Mouse (Mus musculus): ENCODE measurements at regions not wholly inside any gene's neighbourhood (a gene's known extent, or its start where the extent isn't known, plus 50 kb on each side); places are given as distances from the start of the nearest gene placed in this dataset.

DNA sequence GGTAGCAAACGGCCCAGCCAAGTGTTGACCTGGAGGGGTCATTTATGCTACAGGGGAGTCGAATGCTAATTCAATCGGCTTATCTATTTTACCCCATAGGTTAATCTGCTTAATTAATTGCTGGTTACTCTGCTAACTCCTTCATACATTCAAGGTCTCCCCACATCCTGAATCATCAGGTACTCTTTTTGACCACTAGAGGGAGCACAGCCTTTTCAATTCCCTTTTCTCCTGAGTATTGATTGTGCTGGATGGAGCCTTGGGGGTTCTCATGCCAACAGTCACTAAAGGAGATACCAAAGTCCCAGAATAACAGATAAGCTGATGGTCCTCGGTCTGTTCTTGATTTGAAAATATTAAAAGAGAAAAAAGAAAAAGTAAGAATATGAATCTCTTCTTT, 126.8 kb downstream of the Polr2m start:
- no peak for DNase-seq (ENCODE audit: extremely low spot score, low spot score)

DNA sequence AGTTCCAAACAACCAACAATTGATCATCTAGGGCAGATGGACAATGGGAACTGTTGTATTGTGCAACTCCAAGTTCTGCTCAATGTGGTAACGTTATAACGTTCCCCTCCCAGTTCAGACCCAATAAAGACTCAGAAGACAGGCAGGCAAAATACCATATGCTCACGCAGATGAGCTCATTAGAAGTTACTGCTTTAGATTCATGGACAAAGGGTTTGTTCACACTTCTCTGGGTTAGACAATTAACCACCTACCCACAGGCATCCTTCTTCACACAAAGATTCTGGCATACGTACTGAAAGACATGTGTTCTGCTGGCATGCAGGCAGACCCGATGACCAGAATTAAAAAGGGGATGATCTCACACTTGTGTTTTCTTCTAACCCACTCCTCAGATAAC, 130.0 kb downstream of the Polr2m start:
- DNase-seq (ENCODE audit: extremely low spot score, low spot score), result no peak
